Mouse (Mus musculus) cerebral cortex, adult 2 months (tissue): ENCODE data around the gene Acad10.

Experiments
- WGBS: fragments of 180-500 bp; shearing (Covaris S2); methylation state at CpG from one replicate; pipeline ENCODE4 v1.1.7; 2018; 5-methylcytosine and 5-hydroxymethylcytosine counted together

The Acad10 gene

GRCm38 (mm10) chr5:121660059-121660896, at the start of gene Acad10, which contains the start of gene Brap:
Acad10 (minus strand) TSS chr5:121660514.
Brap (plus strand) TSS chr5:121660563.
- under 1% methylated on average over 84 of the region's 85 CpGs for WGBS

GRCm38 (mm10) chr5:121704512-121705248, 44.4 kb upstream of the Acad10 start:
- 10% methylated on average over 20 of the region's 20 CpGs for WGBS

- 78% methylated on average over 1 of the region's 1 CpGs for WGBS
Measured at GRCm38 (mm10) chr5:121703341-121703740, 43.0 kb upstream of the Acad10 start.

- WGBS = 73% methylated on average over 8 of the region's 8 CpGs
Measured at GRCm38 (mm10) chr5:121701111-121701769, 40.9 kb upstream of the Acad10 start.

GRCm38 (mm10) chr5:121700496-121700895, 40.2 kb upstream of the Acad10 start:
- WGBS = 11% methylated on average over 11 of the region's 11 CpGs

GRCm38 (mm10) chr5:121699891-121700290, 39.6 kb upstream of the Acad10 start:
- 62% methylated on average over 5 of the region's 5 CpGs for WGBS

- WGBS = 68% methylated on average over 6 of the region's 6 CpGs
Measured at GRCm38 (mm10) chr5:121696761-121697160, 36.4 kb upstream of the Acad10 start.

- WGBS = 86% methylated on average over 4 of the region's 4 CpGs
Measured at GRCm38 (mm10) chr5:121692897-121693296, 32.6 kb upstream of the Acad10 start.

GRCm38 (mm10) chr5:121691436-121691835, 31.1 kb upstream of the Acad10 start:
- 79% methylated on average over 7 of the region's 7 CpGs for WGBS

GRCm38 (mm10) chr5:121690482-121691211, 30.3 kb upstream of the Acad10 start:
- 53% methylated on average over 7 of the region's 7 CpGs for WGBS

GRCm38 (mm10) chr5:121686113-121686898, 26.0 kb upstream of the Acad10 start:
- WGBS = 70% methylated on average over 15 of the region's 15 CpGs

- WGBS = 63% methylated on average over 6 of the region's 6 CpGs
Measured at GRCm38 (mm10) chr5:121685495-121685894, 25.2 kb upstream of the Acad10 start.

GRCm38 (mm10) chr5:121682250-121682649, 21.9 kb upstream of the Acad10 start:
- 98% methylated on average over 2 of the region's 2 CpGs for WGBS

- 82% methylated on average over 3 of the region's 3 CpGs for WGBS
Measured at GRCm38 (mm10) chr5:121670412-121670811, 10.1 kb upstream of the Acad10 start.

- 54% methylated on average over 6 of the region's 6 CpGs for WGBS
Measured at GRCm38 (mm10) chr5:121668411-121668810, 8.1 kb upstream of the Acad10 start.

GRCm38 (mm10) chr5:121667067-121667466, 6.8 kb upstream of the Acad10 start:
- 88% methylated on average over 4 of the region's 4 CpGs for WGBS

- WGBS = 96% methylated on average over 9 of the region's 9 CpGs
Measured at GRCm38 (mm10) chr5:121664971-121665370, 4.7 kb upstream of the Acad10 start.

GRCm38 (mm10) chr5:121664078-121664477, 3.8 kb upstream of the Acad10 start:
- WGBS = 91% methylated on average over 6 of the region's 6 CpGs

GRCm38 (mm10) chr5:121663456-121663855, 3.1 kb upstream of the Acad10 start:
- WGBS = 84% methylated on average over 8 of the region's 8 CpGs

- WGBS = 84% methylated on average over 5 of the region's 5 CpGs
Measured at GRCm38 (mm10) chr5:121661494-121661893, 1.2 kb upstream of the Acad10 start.

GRCm38 (mm10) chr5:121660897-121661254, 562 bp upstream of the Acad10 start:
- 1% methylated on average over 26 of the region's 26 CpGs for WGBS
